Mouse (Mus musculus): ENCODE measurements at regions not wholly inside any gene's neighbourhood (a gene's known extent, or its start where the extent isn't known, plus 50 kb on each side); places are given as distances from the start of the nearest gene placed in this dataset.

- DNase-seq: no peak
- intact Hi-C loops (cut with DNase I): no loop called here
These were observed 457.6 kb upstream of the Fam92a start for GRCm38 (mm10) chr4:12629375-12629821.

DNA sequence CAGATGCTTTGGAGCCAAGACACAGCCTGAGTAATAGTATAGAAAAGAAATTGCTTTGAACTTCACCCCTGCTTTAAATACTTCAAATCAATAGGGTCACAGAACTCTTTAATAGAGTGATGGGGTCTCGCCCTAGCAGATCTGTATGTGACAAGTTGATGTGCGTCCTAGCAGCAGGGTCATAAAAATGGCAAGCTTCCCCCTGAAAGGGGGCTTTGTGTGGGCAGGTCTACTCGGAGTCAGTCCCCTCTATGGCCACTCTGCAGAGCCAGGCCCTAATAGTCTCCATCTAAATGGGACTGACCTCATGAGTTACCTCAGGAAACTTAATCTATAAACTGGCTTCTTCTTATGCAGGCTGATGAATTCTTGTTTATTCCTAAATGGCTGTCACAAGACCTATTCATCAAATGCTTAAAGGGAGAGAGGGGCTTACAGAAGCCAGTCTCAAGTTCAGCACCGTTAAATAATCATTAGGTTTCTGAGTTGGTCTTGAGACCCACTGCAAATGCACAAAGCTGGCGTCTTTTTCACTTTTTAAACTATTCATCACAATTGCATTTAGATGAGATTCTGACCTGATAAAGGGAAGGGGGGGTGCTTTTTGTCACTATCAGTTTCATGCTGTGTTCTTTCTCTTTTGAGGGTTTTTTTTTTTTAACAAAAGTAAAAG lies 457.0 kb upstream of the Fam92a start:
- intact Hi-C loops (cut with DNase I): no loop called here
- DNase-seq: no peak

DNA sequence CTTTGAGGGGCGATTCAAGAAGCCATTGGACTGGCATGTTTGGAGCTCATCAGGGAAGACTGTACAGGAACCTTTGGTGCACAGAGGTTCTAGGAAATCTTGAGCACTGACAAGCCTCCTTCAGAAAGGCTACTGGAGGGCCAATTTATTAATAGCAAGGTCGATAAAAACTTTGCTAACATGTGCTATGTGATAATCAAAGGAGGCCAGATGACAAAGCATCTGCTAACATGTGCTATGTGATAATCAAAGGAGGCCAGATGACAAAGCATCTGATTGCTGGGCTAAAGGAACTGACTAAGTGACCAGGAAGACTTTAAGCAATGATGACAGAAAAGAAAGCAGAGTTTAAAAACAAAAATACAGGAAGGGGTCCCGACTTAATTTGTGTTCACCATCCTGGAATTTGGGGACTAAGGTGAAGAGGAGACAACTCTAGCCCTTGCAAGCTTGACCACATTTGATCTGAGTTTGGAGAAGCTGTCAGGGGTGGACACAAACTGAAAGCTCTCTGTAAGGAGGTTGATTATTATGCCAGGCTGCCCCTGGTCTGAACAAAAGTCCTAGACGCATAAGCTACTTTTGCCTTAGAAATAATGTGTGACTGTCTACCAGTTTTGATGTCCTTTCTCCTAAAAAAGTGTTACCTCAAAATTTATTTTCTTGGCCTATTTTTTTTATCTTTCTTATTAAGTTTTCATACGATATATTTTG lies 455.5 kb upstream of the Fam92a start:
- no peak for DNase-seq
- intact Hi-C loops (cut with DNase I): no loop called here

DNA sequence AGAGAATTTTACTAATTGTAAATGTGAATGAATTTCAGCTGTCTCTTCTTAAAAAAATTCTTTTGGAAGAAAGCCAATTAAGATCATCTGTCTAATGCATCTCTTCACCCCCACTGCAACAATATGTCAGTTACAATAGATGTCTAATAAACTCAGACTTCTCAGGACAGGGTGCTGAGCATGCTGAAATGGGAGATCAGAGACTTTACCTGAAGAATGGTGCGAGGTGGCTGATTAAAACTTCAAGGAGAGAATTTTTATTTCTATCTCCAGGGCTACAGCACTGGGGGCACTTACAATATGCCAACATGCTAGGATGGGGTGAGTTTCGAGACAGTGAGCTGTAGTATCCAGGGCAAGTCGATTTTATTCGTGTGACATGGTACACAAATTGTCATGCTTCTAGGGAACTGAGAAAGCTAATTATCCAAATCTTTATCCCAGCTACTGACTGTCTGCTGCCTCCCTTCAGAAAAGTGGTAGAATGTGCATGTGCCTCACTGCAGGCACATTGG lies 449.0 kb upstream of the Fam92a start:
- intact Hi-C loops (cut with DNase I): no loop called here
- no peak for DNase-seq

DNA sequence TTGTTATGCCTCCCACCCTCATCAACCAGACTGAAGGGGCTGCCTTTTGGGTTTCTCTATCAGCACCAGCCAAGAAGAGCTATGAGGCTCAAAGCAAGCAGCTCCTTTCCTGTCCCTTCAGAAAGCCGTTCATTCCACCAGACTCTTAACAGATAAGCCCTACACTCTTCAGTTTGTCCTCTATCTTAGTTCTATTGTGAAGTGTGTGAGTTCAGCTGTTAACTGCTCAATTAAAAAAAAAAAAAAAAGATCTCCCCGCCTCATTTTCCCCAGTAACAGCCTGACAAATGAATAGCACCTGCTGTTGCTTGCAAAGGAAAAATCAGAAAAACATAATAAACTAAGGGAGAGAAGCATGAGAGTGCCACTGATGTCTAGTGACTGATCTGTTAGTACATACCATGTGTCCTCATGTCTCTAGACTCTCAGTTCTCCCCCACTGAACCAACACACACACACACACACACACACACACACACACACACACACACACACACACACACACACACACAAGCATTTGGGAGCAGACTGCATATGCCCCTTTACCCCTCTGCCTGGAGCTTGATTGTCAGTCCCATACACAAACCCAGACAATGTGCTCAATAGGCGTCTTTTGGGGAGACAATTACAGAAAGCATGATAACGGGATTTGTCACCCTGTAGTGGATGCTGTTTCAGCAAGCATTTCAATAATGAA lies 448.4 kb upstream of the Fam92a start:
- DNase-seq: no peak
- intact Hi-C loops (cut with DNase I): no loop called here

DNA sequence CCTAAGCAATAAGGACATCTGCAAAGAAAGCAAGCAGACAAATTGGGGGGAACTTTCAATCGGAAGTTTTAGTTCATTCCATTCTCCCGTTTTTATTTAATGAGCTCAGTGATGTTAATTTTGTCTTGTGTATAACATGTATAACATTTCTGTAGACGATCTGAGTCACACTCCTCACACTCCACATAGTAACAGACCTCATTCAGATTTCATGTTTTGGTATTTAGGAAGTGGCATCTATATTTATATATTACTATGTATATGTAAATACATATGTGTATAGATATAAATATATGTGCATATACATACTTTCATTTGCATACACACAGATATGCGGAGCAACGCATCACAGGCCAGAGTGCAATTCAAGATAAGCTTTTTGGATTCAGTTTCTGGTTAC lies 444.9 kb upstream of the Fam92a start:
- no peak for DNase-seq
- intact Hi-C loops (cut with DNase I): no loop called here

DNA sequence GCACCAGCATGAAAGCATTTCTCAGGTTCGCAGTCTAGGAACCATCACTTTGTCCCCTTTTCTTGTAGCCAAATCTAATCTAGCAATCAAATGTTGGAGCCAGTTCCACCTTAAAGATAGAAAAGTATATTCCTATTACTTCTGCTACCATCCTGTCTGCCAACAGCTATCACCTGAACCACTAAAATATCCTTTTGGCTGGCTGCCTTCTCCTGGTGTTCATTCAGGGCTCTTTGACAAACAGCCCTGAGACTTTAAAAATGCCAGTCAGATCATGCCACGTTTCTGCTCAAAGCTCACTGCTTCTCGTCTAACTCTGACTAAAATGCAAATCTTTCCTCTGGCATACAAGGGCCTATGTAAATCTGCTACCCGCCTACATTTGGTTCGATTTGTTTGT lies 439.7 kb upstream of the Fam92a start:
- no peak for DNase-seq
- intact Hi-C loops (cut with DNase I): no loop called here

DNA sequence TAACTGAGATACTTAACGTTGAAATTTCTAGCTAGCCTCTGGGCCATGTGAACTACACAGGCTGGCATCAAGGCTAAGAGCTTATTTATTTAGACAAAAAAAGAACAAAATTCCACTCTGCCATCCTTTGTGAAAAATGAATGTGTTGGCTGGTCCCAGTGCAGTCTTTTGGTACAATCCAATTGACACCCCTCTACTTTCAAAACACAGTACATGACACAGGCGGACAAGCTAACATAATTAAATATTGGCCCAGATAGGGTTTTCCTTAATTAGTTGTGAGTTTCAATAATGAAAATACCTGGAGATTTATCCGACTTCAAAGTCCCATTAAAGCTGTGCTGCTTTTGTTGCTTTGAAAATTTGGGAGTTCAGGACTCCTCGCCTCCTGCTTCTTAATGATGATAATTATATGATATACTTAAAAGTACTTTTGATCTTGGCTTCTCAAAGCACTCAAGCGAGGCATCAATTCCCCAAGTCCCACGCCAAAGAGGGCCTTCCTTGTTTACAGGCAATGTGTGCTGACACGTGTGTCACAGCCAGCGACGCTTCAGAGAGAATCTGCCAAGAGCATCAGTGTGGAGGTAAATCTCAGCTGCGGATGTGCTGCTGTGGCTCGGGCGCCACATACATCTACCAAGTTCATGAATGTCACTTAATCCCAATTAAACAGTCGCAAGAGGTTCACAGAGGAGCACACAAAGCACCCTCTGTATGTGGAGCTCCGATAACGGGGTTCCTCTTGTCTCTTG lies 429.5 kb upstream of the Fam92a start:
- intact Hi-C loops (cut with DNase I): no loop called here
- DNase-seq: no peak

- intact Hi-C loops (cut with DNase I): no loop called here
- DNase-seq: no peak
These were observed 424.1 kb upstream of the Fam92a start for GRCm38 (mm10) chr4:12595801-12596515.

GRCm38 (mm10) chr4:12592973-12593372 lies 421.2 kb upstream of the Fam92a start:
- no peak for DNase-seq
- intact Hi-C loops (cut with DNase I): no loop called here

DNA sequence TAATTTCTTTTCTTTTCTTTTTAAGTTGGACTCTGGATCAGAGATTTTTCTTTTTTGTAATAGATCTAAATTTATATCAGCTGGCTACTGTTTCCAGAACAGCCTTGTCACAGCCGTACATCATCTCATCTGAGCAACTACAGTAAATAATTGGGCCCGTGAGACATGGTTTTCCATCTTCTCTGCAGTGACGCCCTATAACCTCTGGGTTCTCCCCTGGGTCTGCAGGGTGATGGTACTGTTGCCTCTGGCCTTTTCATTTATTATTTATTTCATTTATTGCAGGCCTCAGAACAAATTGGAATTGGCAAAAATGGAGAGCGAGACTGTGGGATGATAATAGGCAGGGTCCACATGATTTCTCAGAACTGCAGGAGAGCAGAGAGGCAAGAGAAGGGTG lies 406.3 kb upstream of the Fam92a start:
- no peak for DNase-seq
- intact Hi-C loops (cut with DNase I): no loop called here

- intact Hi-C loops (cut with DNase I): no loop called here
- DNase-seq: peak; percentile 3 to 26
These were observed 400.1 kb upstream of the Fam92a start for GRCm38 (mm10) chr4:12571881-12572280.

DNA sequence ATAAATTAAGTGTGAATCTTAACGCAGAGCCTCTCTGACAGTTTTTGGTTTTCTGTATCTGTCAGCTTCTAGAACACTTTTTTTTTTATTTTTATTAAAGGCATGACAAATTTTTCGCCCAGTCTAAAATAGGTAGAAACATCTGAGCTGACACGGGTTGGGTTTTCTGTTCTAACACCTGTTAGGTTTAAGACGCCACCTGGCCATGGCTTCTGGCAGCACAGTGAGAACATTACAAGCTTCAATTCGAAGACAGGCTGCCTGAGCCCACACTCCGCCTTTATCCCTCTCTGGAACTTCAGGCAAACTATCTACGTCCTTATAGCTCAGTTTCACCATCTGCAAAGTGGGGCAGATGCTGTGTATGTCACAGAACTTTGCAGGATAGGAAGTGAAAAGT lies 398.9 kb upstream of the Fam92a start:
- intact Hi-C loops (cut with DNase I): no loop called here
- no peak for DNase-seq

GRCm38 (mm10) chr4:12567643-12568042 lies 395.8 kb upstream of the Fam92a start:
- no peak for DNase-seq
- intact Hi-C loops (cut with DNase I): no loop called here

DNA sequence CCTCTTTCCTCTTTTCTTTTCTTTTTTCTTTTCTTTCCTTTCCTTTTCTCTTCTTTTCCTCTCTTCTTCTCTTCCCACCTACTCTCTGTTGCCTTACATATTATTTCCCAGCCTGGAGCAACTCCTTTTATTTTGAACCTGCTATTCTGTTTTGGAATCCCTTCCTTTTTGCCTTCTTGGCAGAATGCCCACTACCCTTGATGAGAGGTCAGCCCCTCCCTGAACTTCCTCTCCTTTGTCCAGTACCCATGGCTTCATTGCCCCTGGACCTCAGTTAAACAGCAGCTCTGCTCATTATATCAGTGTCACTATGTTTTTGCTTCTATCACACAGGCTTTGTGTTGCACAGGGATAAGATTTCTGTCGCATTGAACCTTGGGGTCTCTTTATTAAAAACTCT lies 391.2 kb upstream of the Fam92a start:
- peak; percentile 4 to 35 for DNase-seq
- intact Hi-C loops (cut with DNase I): no loop called here

- intact Hi-C loops (cut with DNase I): no loop called here
- no peak for DNase-seq
These were observed 388.7 kb upstream of the Fam92a start for GRCm38 (mm10) chr4:12560546-12560945.

DNA sequence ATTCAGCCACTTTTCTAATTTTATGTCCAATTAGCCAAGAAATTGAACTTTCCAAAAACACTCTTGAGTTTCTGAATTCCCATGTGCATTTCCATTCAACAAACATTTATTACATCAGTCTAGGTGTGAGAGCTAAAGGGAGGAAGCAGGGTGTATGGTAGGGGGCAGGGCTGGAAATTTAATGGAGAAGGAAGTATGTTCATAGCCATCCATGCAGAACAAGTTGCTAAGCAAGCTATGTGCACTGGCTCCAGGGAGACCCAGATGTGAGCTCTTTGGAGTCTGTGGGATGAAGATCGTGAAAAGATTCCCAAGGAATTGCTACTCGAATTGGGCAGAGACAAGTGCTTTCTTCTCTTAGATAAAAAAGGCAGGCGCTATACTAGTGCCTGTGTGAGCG lies 388.2 kb upstream of the Fam92a start:
- no peak for DNase-seq
- intact Hi-C loops (cut with DNase I): no loop called here

DNA sequence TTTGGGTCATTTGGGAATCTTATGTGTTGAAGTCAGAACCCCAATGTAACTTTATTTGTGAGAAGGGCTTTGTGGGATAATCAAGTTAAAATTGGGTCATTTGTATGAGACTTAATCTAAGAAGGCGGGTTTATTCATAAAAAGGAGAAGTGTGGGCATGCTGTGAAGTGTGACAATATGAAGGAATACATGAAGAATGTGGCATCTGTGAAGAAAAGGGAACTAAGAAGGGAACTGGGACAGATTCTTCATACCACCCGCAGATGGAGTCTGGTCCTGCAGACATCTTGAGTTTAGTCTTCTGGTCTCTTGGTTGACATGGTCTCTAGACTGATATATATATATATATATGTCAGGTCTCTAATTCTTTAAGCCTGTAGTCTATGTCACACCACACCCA lies 385.3 kb upstream of the Fam92a start:
- no peak for DNase-seq
- intact Hi-C loops (cut with DNase I): no loop called here

GRCm38 (mm10) chr4:12549265-12549664 lies 377.4 kb upstream of the Fam92a start:
- no peak for DNase-seq
- intact Hi-C loops (cut with DNase I): loop anchor here (10.0 kb wide), 1 partner anchor 546 kb away; no protein-coding TSS in a partner anchor

GRCm38 (mm10) chr4:12543906-12544305 lies 372.1 kb upstream of the Fam92a start:
- intact Hi-C loops (cut with DNase I): loop anchor here (10.0 kb wide), 1 partner anchor 551 kb away; no protein-coding TSS in a partner anchor
- DNase-seq: no peak

All from heart, postnatal 14 days (tissue).